Mouse (Mus musculus) ZHBTc4 (cell line): Measurements from ENCODE around the gene Il1rl2.

Experiments
- DNase-seq: peaks from one replicate; pipeline ENCODE4 v3.0.0-alpha.2; 2011; ENCODE audit warnings: low read depth, low spot score

The Il1rl2 gene

DNA sequence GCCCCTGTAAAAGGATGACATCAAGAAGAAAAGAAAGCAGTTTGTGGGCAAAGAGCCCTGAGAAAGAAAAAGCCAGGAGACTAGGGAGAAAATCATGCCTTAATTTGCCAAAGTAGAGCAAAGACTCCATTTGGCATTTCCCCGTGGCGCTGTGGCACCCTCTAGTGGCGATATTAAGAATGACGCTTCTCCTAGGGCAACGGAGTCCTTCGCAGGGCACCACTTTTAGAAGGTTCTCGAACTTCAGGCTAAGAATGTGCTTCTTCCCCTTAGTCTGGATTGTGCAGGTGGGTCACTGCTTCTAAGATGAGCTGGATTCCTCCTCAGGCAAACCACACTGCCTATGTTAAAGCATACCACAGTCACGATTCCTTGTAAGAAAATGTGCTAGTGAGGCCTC, 54.4 kb downstream of the Il1rl2 start:
- peak; percentile 71 for DNase-seq

DNA sequence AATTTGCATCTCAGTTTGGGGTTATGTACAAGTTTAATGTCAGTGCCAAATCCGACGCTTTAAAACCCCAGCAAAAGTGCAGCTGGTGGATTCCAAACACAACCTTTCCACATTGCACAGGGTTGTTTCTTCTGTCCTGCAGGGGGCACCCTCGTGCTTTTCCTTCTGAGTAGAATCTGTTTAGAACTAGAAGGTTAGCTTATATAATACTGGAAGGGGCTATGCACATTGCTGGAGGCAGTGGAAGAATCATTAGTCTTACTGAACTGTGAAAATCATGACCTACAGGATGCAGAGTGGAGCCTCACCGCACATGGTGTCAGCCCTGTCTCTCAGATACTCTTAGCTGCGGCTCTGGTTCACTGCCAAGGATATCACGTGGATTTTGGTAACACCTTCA, 55.7 kb downstream of the Il1rl2 start:
- DNase-seq: peak; percentile 70

DNA sequence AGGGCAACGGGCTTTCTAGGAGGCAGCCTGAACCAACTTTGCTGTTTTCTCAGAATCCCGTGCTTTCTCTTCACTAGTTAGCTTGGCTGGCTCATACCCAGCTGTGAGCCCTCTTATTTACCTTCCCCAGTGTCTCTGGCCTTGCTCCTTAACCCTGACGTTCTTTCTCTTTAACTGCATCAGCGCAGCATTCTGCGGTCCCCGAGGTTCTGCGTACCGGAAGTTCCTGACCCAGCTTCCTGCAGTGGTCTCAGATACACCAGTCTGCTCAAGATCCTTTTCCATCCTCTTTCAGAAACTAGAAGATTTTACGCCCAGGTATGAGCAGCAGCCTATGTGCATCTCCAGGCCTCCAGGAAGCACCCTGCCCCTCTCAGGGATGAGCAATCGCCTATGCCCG, 56.6 kb downstream of the Il1rl2 start:
- DNase-seq: no peak

DNA sequence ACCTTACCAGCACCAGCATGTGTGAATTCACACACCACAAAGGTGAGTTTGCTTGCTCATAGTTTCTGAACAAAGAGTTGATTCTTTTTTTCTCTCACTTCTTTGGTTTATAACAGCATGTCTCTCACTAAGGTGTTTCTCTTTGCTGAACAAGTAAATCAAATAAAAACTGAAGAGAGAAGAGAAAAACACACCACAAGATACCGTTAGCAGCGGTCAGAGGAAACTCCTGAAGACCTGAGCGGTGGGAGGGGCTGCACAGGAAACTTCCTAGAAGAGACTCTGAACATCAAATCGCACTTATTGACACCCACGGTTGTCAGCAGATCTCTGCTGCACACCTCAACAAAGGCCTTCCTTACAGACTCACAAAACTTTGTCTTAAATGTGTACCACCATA, 58.4 kb downstream of the Il1rl2 start:
- no peak for DNase-seq

DNA sequence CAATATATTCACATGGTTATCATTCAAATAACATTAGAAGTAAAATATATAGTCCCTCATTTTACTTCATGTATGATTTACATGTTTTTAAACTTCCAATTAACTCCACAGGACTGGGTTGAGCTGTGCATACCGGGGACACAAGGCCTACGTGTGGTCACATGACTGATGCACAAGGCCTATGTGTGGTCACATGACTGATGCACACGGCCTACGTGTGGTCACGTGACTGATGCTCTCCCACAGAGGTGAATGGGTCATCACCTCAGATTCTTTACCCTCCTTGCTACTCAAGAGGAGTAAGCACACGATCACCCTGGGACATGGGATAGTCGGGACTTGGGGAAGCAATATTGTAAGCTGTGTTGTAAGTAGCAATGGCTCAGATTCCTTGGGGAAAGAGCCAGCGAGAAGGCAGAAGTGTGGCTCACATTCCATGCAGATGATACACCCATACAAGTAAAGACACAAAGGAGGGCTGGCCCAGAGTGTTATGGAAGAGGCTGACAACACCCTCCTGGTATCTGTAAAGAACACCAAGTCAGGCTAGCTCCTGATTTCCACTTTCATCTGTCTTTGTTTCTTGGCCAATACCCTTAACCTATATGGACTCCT, 60.6 kb downstream of the Il1rl2 start:
- DNase-seq: no peak

DNA sequence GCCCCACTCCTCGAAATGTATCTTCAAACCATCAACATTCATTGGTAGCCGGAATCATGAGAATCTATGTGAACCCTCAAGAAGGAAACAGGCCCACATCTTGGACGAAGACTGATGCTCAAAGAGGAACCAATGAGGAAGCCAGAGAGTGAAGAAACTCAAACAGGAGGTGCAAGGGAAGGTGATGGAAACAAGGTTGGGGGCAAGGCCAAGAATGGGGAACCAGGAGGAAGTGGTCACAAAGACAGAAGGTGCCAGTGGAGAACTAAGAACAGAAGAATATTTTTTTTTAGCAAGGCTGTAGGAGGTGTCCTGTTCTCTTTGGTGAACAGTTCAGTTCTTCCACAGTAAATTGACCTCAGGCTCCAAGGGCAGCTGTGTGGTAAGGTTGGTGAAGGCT, 67.0 kb downstream of the Il1rl2 start:
- DNase-seq: no peak

DNA sequence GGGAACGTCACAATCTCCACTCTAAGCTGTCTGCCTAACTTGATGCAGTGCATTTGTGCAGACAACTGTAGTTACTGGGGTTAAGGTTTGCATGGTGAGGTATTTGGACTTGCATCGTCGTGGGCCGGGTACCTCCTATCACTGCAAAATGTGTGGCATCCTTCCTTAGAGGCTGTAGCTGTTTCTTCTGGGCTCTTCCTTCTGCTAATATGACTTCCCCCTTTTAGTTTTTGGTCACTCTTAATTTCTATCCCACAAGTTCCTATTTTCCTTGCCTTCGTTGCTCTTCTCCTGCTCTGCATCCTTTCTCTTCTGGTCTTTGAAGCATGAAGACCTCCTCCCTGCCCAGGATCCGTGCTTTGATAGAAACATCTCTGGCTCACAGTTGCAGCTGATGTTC, 68.1 kb downstream of the Il1rl2 start:
- no peak for DNase-seq

DNA sequence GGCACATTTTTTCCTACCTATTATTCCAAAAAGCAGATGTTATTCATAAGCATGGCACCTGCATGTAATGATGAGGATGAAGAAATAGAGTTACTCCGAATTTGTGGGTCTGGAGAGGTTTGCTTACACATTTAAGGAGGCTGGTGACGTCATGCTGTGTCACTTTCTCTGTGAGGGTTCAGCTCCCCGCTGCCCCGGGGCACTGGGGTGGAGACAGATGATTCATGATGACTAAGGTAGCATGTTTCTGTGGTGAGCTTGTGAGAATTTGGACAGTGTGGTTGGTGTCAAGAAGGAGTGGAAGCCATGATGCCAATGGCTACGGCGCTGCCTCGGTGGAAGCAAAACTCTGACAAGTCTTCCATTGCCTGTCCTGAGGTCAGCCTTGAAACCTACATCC, 68.8 kb downstream of the Il1rl2 start:
- no peak for DNase-seq

DNA sequence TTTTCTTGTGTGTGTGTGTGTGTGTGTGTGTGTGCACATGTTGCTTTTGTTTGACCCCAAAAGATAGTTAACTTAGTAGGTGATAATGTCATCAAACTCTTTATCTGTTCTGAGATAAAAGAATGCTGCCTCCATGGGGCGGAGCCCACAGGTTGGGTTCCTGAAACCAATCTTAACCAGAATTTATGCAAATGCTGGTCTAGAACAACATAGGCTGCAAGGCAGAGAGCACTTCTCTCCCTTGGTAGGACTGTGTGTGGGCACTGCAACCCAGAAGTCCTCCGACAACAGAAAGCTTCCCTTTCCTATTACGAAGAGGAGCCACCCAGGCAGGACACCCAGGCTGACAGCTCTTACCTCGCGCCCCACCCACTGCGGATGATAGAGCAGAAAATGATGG, 75.2 kb downstream of the Il1rl2 start:
- no peak for DNase-seq

DNA sequence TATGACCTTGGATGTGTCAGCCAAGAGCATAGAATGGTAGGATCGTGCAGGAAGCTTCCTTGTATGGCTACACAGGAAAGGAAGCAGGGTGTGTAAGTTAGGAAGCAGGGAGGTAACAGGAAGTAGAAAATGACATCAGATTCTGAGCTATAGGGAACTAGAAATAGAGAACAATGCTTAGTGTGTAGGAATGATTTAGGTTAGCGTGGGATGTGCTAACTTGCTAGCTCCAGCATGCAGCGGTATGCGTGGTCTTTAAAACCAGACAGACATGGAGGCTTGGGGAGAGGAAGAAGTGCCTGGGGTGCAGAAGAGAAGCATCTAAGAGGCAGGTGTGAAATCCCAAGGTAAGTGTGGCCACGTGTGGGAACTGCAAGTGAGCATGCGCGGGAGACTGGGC, 80.3 kb downstream of the Il1rl2 start:
- DNase-seq: no peak

DNA sequence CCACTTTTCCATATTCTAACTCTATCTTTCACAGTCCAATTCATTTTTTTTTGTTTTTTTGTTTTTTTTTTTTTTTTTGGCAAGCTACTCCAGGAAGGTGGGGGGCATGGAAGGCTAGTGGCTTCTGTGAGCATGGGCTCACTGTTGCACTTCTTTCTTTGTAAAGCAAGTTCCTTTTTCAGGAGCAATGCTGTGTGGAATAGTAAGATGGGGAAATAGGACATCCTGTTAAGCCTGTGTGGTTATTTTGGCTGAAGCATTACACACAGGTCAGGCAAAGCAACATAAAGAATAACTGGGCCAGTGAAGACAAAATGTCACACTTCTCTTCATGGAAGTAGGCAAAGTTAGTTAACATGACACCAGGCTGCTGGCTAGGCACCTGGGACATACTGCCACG, 85.5 kb downstream of the Il1rl2 start:
- DNase-seq: no peak

DNA sequence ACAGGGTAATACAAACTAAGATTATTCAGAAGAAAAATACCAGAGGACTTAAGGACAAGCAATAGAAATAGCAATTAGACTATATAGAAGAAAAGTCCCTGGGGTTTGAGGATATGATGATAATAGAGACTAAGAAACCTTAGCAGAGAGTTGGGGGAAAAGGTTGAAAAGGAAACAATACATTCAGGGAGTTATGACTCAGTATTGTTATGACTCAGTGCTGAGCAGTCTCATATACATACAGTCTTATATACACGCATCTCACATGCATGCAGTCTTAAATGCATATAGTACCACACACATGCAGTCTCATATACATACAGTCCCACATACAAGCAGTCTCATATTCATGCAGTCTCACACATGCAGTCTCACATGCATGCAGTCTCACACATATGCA, 88.6 kb downstream of the Il1rl2 start:
- DNase-seq: no peak

DNA sequence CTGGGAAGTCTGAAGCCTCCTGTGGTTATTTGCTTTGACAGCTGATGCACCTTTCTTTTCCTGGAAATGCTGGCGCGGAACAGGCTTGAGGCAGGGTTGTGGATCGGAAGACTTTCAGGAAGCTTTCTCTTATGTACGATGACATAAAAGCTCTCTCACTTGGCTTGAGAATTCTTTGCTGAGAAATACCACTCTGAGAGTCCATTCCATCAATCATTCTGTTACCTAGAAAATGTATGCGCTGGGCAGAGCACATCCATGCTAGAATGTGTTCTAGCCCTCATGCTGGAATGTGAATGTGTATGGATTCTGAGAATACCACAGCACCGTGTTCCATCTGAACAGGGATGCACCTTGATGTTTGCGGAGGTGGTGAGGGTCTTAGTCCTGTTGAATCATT, 89.9 kb downstream of the Il1rl2 start:
- DNase-seq: no peak

DNA sequence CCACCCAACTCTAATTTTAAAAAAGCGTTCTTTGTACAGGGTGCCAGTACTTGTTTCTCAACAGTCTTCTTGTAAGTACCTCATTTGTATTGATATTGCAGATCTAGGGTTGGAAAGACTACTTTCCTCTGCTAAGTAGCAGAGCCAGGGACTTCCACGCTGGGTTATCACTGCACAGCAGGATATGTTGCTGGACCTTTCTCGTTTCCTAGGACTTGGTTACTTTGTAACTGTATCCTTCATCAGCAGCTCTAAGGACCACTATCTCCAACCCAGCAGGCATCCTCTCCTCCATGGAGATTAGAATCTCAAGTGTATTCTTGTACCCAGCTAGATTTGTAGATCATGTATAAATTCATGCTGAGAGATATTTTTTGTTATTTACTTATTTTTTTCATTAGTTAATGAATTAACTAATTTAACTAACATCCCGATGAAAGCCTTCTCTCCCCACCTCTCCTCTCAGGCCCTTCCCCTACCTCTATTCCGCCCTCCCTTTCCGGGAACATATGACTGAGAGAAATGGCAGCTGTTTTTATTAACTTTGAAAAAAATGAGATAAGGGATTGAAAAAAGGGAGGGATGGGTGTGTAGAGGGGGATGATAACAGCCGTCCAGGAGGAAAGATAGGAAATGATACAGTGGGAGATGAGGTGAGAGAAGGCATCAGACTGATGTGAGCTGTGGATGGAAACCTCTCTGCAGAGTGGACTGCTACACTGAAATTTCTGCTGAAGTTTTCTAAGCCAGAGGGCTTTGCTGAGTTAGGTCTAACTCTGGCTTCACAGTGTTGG, 90.7 kb downstream of the Il1rl2 start:
- no peak for DNase-seq

DNA sequence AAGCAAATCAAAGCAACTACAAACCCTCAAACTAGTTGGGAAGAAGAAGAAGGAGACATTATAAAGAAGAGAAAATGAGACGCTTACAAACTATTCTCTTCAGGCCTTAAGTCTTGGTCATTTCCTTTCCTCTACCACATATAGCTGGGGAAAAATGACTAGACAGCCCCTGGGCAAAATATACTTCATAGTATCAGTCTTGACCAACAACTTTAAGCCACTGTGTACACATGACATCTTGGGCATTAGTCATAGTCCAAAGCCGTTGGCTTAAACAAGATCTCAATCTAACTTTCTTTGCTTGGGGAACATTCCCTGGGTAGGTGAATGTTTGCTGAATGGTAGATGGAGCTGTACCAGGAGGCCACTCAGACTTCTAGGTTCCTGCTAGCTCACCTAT, 92.6 kb downstream of the Il1rl2 start:
- DNase-seq: no peak
